Mouse (Mus musculus) liver, postnatal 0 days (tissue): Measurements from ENCODE around the gene Mmab. TPM values are rescaled to one million over a fixed set of nuclear protein-coding genes. Genes with fewer than 3 reads are reported as not detected.

ENCODE experiments used
- ATAC-seq: fragments of 200-750 bp; cut with Nextera tagmentation; 2 replicates; pipeline ENCODE4 v1.8.0; 2017; ENCODE audit warnings: mild to moderate bottlenecking, moderate library complexity
- DNase-seq: peaks from one replicate; pipeline ENCODE4 v3.0.0-alpha.2; 2016
- H3K27ac ChIP-seq: fragments of 300-500 bp; sonication (generic); 2 replicates; pipeline ENCODE4 v1.5.1; 2014; ENCODE audit warnings: antibody characterized with exemption, moderate library complexity, mild to moderate bottlenecking, low read depth
- H3K27me3 ChIP-seq: fragments of 300-500 bp; sonication (generic); 2 replicates; pipeline ENCODE4 v1.6.1; 2014; ENCODE audit warnings: low read length, control low read depth, mixed read lengths; ENCODE audit not compliant: insufficient read depth
- H3K36me3 ChIP-seq: fragments of 300-500 bp; sonication (generic); replicated peaks from 2 replicates; pipeline ENCODE4 v1.6.1; 2014; ENCODE audit warnings: mild to moderate bottlenecking, control low read depth, low read length, moderate library complexity, mixed read lengths; ENCODE audit not compliant: insufficient read depth
- H3K4me1 ChIP-seq: fragments of 300-500 bp; sonication (generic); 2 replicates; pipeline ENCODE4 v1.6.1; 2014; ENCODE audit warnings: antibody characterized with exemption, mild to moderate bottlenecking, control low read depth; ENCODE audit not compliant: insufficient read depth
- H3K4me2 ChIP-seq: fragments of 300-500 bp; sonication (generic); 2 replicates; pipeline ENCODE4 v1.6.1; 2014; ENCODE audit warnings: low read depth, mild to moderate bottlenecking, low read length, moderate library complexity, mixed read lengths
- H3K4me3 ChIP-seq: fragments of 300-500 bp; sonication (generic); 2 replicates; pipeline ENCODE4 v1.5.1; 2014; ENCODE audit warnings: low read depth, low read length
- H3K9ac ChIP-seq: fragments of 300-500 bp; sonication (generic); replicated peaks from 2 replicates; pipeline ENCODE4 v1.6.1; 2014; ENCODE audit warnings: mild to moderate bottlenecking, moderate library complexity
- H3K9me3 ChIP-seq: fragments of 300-500 bp; sonication (generic); 2 replicates; pipeline ENCODE4 v1.6.1; 2016; ENCODE audit warnings: mild to moderate bottlenecking, control low read depth, low read length, mixed read lengths
- CTCF ChIP-seq: sonication (generic); IDR thresholded peaks from 2 replicates; pipeline ENCODE4 v1.5.1; 2016; ENCODE audit warnings: antibody characterized with exemption, low read depth
- EP300 ChIP-seq: IDR thresholded peaks from 2 replicates; pipeline ENCODE4 v1.6.1; 2016; ENCODE audit warnings: antibody characterized with exemption, low read depth, mild to moderate bottlenecking
- WGBS: fragments of 180-500 bp; shearing (Covaris S2); extraction: QIAGEN DNeasy Blood & Tissue Kit; methylation state at CpG from one replicate; pipeline ENCODE4 v1.1.7; 2014; ENCODE audit not compliant: insufficient replicate concordance; 5-methylcytosine and 5-hydroxymethylcytosine counted together
- polyA plus RNA-seq: library from polyadenylated mRNA; unstranded; fragments of >200 nt; fragmentation: Nextera tagmentation; extraction: Ambion mirVana; gene quantifications from 2 replicates; pipeline ENCODE4 v1.2.1, GENCODE M21; 2015

The Mmab gene
- polyA plus RNA-seq, 1 experiment from 2014 or later, result 4.5 TPM

DNA sequence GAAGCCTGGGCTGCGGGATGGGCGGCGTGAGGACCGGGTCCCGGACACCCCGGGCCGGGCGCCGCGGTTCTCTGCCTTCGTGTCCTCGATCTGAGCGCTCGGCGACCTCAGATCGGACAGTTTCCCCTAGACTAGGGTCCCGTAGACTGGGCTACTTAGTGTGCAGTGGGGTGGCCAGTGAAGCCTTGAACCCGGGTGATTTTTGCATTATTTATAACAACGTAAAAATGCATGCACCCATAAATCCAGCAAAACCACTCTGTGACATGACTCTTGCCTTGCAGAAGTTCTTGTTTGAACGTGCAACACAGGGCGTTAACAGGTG lies 470 bp upstream of the Mmab start:
- no peak for TF ChIP-seq CTCF
- no peak for TF ChIP-seq EP300
- no peaks in the 10 kb centered on the region; the same call in 1 of the 2 replicates for H3K36me3 ChIP-seq
- peak overlapping the region; percentile 88 for H3K4me2 ChIP-seq
- H3K4me1 ChIP-seq, result peaks cover 11% of the 10 kb centered on the region; the same call in 1 of the 2 replicates
- no peak for ATAC-seq
- H3K9ac ChIP-seq, result peak overlapping the region; percentile 45
- no peaks in the 10 kb centered on the region for H3K27me3 ChIP-seq
- WGBS, result 0% methylated on average over 21 of the region's 21 CpGs
- H3K9me3 ChIP-seq, result no peaks in the 10 kb centered on the region
- H3K4me3 ChIP-seq, result peak overlapping the region; percentile 57
- DNase-seq, result no peak
- H3K27ac ChIP-seq, result no peak overlapping the region

DNA sequence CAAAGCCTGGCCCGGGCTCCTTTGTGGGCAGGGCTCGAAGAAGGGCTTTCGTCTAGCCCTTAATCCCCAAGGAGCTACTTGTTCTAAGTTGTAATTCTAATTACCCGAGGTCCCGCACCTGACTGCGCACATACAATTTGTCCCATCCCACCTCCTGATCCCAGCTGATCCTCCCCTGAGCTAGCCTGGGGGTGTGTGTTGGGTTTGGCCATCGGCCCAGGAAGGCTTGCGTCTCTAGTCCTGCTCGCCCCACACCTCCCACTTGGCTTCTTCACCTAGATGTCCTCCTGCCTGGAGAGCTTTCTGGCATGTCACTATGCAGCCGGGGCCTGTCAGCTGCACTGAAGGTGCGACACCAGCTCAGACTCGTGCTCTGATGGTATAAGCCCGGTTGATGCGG lies 8.3 kb downstream of the Mmab start:
- ATAC-seq, result no peak
- H3K4me2 ChIP-seq, result no peak overlapping the region
- 78% methylated on average over 14 of the region's 14 CpGs for WGBS
- DNase-seq, result no peak
- no peaks in the 10 kb centered on the region for H3K4me1 ChIP-seq
- H3K9me3 ChIP-seq, result no peaks in the 10 kb centered on the region
- H3K36me3 ChIP-seq, result peaks cover 4% of the 10 kb centered on the region; the same call in 1 of the 2 replicates
- H3K4me3 ChIP-seq, result no peak overlapping the region
- no peak overlapping the region for H3K27ac ChIP-seq
- TF ChIP-seq EP300 (no peak), CTCF (no peak)
- no peak overlapping the region for H3K9ac ChIP-seq
- no peaks in the 10 kb centered on the region for H3K27me3 ChIP-seq

GRCm38 (mm10) chr5:114434359-114434758 lies 9.5 kb downstream of the Mmab start:
- no peak for DNase-seq
- WGBS, result 81% methylated on average over 8 of the region's 8 CpGs
- no peak overlapping the region for H3K27ac ChIP-seq
- H3K4me2 ChIP-seq, result no peak overlapping the region
- H3K27me3 ChIP-seq, result no peaks in the 10 kb centered on the region
- no peaks in the 10 kb centered on the region for H3K9me3 ChIP-seq
- ATAC-seq, result no peak
- no peak overlapping the region for H3K4me3 ChIP-seq
- no peak for TF ChIP-seq EP300
- peaks cover 4% of the 10 kb centered on the region; the same call in 1 of the 2 replicates for H3K36me3 ChIP-seq
- H3K9ac ChIP-seq, result no peak overlapping the region
- no peaks in the 10 kb centered on the region for H3K4me1 ChIP-seq

DNA sequence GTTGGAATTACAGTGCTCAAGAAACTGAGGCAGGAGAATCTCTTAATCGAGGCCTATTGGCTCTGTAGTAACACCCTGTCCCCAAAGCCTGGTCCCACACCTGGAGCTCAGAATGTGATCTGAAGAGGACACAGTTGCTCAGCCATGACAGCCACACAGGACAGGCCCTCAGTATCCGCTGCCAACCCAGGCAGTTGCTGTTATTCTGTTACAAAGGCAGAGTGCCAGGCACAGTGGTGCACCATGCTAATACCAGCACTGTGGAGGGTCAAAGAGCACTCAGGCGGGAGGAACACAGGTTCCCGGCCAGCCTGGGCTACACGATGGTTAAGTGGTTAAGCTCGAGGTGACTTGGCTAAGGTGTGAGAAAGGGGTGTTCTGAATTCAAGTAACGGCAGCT lies 14.1 kb downstream of the Mmab start:
- 77% methylated on average over 7 of the region's 7 CpGs for WGBS
- no peaks in the 10 kb centered on the region for H3K27me3 ChIP-seq
- TF ChIP-seq EP300, result no peak
- no peak for TF ChIP-seq CTCF

DNA sequence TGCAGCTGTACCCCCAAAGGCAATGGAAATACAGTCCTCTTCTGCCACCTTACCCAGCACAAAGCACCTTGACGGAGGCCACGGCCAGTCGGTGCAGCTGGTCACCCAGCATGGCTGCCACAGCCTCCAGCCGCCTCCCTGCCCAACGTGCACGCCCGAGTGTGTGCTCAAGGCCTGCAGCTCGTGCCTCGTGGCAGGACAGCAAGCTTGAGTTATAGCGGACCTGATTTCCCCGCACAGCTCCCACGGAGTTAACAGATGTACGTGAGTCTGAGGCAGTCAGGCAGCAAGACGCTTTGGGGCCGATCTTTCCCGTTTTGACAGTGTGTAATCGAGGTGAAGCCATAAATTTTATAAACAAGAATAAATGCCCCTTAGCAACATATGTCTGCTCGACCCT lies 15.2 kb downstream of the Mmab start:
- Histone ChIP-seq H3K27me3 (no peaks in the 10 kb centered on the region), H3K4me1 (no peaks in the 10 kb centered on the region), H3K4me2 (no peak overlapping the region), H3K4me3 (no peak overlapping the region), H3K9ac (no peak overlapping the region), H3K36me3 (no peaks in the 10 kb centered on the region), H3K27ac (no peak overlapping the region), H3K9me3 (no peaks in the 10 kb centered on the region)
- TF ChIP-seq EP300 (no peak), CTCF (no peak)
- ATAC-seq (no peak), DNase-seq (no peak)
- WGBS, result 73% methylated on average over 18 of the region's 18 CpGs

More for the DNA sequence above, 14.1 kb downstream of the Mmab start:
- no peak overlapping the region for H3K9ac ChIP-seq
- no peaks in the 10 kb centered on the region for H3K4me1 ChIP-seq
- H3K27ac ChIP-seq, result no peak overlapping the region
- ATAC-seq, result no peak
- no peak overlapping the region for H3K4me3 ChIP-seq
- no peaks in the 10 kb centered on the region for H3K9me3 ChIP-seq
- H3K4me2 ChIP-seq, result no peak overlapping the region
- H3K36me3 ChIP-seq, result no peaks in the 10 kb centered on the region
- DNase-seq, result no peak

- Histone ChIP-seq H3K36me3 (no peaks in the 10 kb centered on the region), H3K4me2 (no peak overlapping the region), H3K4me3 (no peak overlapping the region), H3K27ac (no peak overlapping the region), H3K4me1 (peaks cover 5% of the 10 kb centered on the region; the same call in 1 of the 2 replicates), H3K27me3 (no peaks in the 10 kb centered on the region), H3K9me3 (no peaks in the 10 kb centered on the region), H3K9ac (no peak overlapping the region)
- no peak for TF ChIP-seq EP300
- no peak for TF ChIP-seq CTCF
- 68% methylated on average over 6 of the region's 6 CpGs for WGBS
- ATAC-seq (no peak), DNase-seq (no peak)
Measured at GRCm38 (mm10) chr5:114426732-114427131, 17.1 kb downstream of the Mmab start.

DNA sequence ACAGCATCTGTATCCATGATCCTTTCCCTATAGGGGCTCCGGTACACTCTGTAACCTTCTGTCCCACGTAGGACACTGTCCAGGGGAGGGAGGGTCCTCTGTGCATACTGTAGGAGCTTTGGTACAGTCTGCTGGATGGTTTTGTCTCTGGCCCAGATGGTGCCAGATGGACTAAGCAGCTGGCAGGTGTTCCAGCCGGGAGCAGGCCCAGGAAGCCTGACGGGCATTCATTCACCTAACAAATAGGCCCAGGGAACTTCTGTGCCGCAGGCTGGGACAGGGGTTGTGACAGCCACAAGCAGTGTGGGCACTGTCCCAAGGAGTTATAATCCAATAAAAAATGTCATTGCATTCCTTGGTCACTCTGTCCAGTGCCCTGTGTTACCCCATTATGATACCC lies 19.9 kb downstream of the Mmab start:
- no peak for ATAC-seq
- Histone ChIP-seq H3K27me3 (no peaks in the 10 kb centered on the region), H3K4me1 (peaks cover 6% of the 10 kb centered on the region; the same call in 1 of the 2 replicates), H3K36me3 (peaks cover 17% of the 10 kb centered on the region), H3K9ac (no peak overlapping the region), H3K4me2 (no peak overlapping the region), H3K4me3 (no peak overlapping the region), H3K27ac (no peak overlapping the region), H3K9me3 (no peaks in the 10 kb centered on the region)
- 85% methylated on average over 5 of the region's 5 CpGs for WGBS
- no peak for DNase-seq
- TF ChIP-seq EP300 (no peak), CTCF (no peak)
